Mouse (Mus musculus): ENCODE results near the gene Slc35e1. TPM values are rescaled to one million over a fixed set of nuclear protein-coding genes. Genes with fewer than 3 reads are reported as not detected.
A peak's percentile ranks its signal among the peaks of the same experiment; 100 is the strongest.

Gene Slc35e1
- total and polyA plus RNA-seq, 3 experiments = 30.4 to 31.7 TPM; not detected in 1

DNA sequence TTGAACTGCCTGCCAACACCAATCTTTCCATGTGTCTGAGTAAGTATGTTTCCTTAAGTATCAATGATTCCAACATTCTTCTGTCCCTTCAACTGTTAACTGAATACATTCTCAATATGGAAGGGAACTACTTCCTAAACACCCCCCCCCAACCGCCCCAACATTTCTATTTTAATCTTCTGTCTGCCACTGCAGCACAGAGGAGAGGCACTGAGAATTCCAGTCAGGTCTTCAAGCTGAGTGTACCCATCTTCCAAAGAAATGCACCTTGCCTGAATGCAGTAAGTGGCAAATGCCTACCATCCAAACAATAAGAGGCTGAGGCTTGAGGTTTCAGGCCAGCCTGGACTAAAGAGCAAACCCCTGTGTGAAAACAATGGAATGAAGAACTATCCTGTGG is 39.7 kb upstream of the Slc35e1 start:
- Histone ChIP-seq H3K4me1 (ENCODE audit: control insufficient read depth in 1 of 2, insufficient read depth in 2 of 2, low read length in 2 of 2) (no peaks in the 10 kb centered on the region), H3K9me3 (replicated peaks; ENCODE audit: insufficient read depth, low read length) (no peaks in the 10 kb centered on the region), H3K27ac (ENCODE audit: control insufficient read depth, low read depth, low read length) (no peak overlapping the region), H3K79me2 (ENCODE audit: control insufficient read depth, insufficient read depth, low read length, poor library complexity) (peaks cover 85% of the 10 kb centered on the region), H3K27me3 (ENCODE audit: control insufficient read depth in 1 of 2, insufficient read depth in 2 of 2, low read length in 2 of 2) (no peaks in the 10 kb centered on the region), H3K4me3 (ENCODE audit: control insufficient read depth in 1 of 2, insufficient read depth in 1 of 2, low read depth in 2 of 2, low read length in 2 of 2) (no peak overlapping the region), H3K36me3 (ENCODE audit: control insufficient read depth in 1 of 2, insufficient read depth in 2 of 2, low read length in 2 of 2) (peaks cover 0 to 4% of the 10 kb centered on the region in 2 experiments; a peak in 2 of 4 replicates), H3K9ac (ENCODE audit: control insufficient read depth, low read depth, low read length, poor library complexity, severe bottlenecking) (no peak overlapping the region)
- no peak for DNase-seq (ENCODE audit: low read depth, low spot score)
- TF ChIP-seq ZMIZ1 (IDR thresholded peaks at IDR 0.05; ENCODE audit: low read depth, low read length) (no peak), TBP (IDR thresholded peaks at IDR 0.05; ENCODE audit: low read depth, low read length) (no peak)

DNA sequence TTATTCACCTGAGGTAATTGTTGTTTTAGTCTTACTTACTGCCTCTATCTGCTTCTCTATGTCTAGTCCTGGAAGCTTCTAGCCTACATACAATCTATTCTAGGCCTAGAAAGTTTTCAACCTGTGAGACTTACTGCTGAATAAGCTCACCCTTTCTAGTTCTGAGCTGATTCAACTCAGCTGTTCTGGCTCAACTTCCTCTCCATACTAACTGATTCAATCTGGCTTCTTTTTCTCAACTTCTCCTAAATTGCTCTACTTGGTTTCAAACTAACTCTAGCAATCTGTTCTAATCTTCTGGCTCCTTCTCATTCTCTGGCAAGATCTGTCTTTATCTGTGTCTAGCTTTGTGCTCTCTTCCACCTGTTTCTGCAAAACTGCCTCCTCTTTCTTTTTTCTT is 29.5 kb upstream of the Slc35e1 start:
- Histone ChIP-seq H3K27ac (ENCODE audit: control insufficient read depth, low read depth, low read length) (no peak overlapping the region), H3K36me3 (ENCODE audit: control insufficient read depth in 1 of 2, insufficient read depth in 2 of 2, low read length in 2 of 2) (peaks cover 1 to 15% of the 10 kb centered on the region in 2 experiments), H3K4me3 (ENCODE audit: control insufficient read depth in 1 of 2, insufficient read depth in 1 of 2, low read depth in 2 of 2, low read length in 2 of 2) (no peak overlapping the region), H3K9me3 (replicated peaks; ENCODE audit: insufficient read depth, low read length) (no peaks in the 10 kb centered on the region), H3K9ac (ENCODE audit: control insufficient read depth, low read depth, low read length, poor library complexity, severe bottlenecking) (no peak overlapping the region), H3K4me1 (ENCODE audit: control insufficient read depth in 1 of 2, insufficient read depth in 2 of 2, low read length in 2 of 2) (peaks cover 2 to 3% of the 10 kb centered on the region in 2 experiments; a peak in 2 of 4 replicates), H3K27me3 (ENCODE audit: control insufficient read depth in 1 of 2, insufficient read depth in 2 of 2, low read length in 2 of 2) (no peaks in the 10 kb centered on the region), H3K79me2 (ENCODE audit: control insufficient read depth, insufficient read depth, low read length, poor library complexity) (peaks cover 32% of the 10 kb centered on the region)
- TF ChIP-seq BHLHE40 (IDR thresholded peaks at IDR 0.05; ENCODE audit: borderline replicate concordance, low read depth, low read length) (no peak), MEF2A (IDR thresholded peaks at IDR 0.05; ENCODE audit: extremely low read depth, insufficient replicate concordance, low read depth, low read length, poor library complexity, severe bottlenecking) (no peak), TCF12 (IDR thresholded peaks at IDR 0.05; ENCODE audit: low read depth, low read length) (peak; percentile 67; the same call in 1 of the 2 replicates), UBTF (IDR thresholded peaks at IDR 0.05; ENCODE audit: borderline replicate concordance, insufficient read depth, low read depth, low read length) (no peak), NELFE (IDR thresholded peaks at IDR 0.05; ENCODE audit: low read depth, low read length) (no peak), TBP (IDR thresholded peaks at IDR 0.05; ENCODE audit: low read depth, low read length) (peak; percentile 75), MAZ (IDR thresholded peaks at IDR 0.05; ENCODE audit: low read depth, low read length) (no peak), SIN3A (IDR thresholded peaks at IDR 0.05; ENCODE audit: low read length) (peak; percentile 38; the same call in 1 of the 2 replicates), EP300 (IDR thresholded peaks at IDR 0.05; ENCODE audit: low read depth in 1 of 2, low read length in 2 of 2) (peak; percentile 51 to 62; a peak in 2 of 4 replicates), ETS1 (IDR thresholded peaks at IDR 0.05; ENCODE audit: low read depth, low read length) (peak; percentile 84), RCOR1 (IDR thresholded peaks at IDR 0.05; ENCODE audit: low read depth, low read length) (peak; percentile 94), MYB (IDR thresholded peaks at IDR 0.05; ENCODE audit: low read depth, low read length) (no peak), ZNF384 (IDR thresholded peaks at IDR 0.05; ENCODE audit: low read depth, low read length) (no peak), HCFC1 (IDR thresholded peaks at IDR 0.05; ENCODE audit: low read depth, low read length) (no peak), JUND (IDR thresholded peaks at IDR 0.05; ENCODE audit: low read depth, low read length) (no peak), E2F4 (IDR thresholded peaks at IDR 0.05; ENCODE audit: borderline replicate concordance, low read depth, low read length) (no peak), ZKSCAN1 (IDR thresholded peaks at IDR 0.05; ENCODE audit: low read depth, low read length) (no peak), ZC3H11A (IDR thresholded peaks at IDR 0.05; ENCODE audit: low read depth, low read length) (no peak), CTCF (IDR thresholded peaks at IDR 0.05 in 2 of 3, conservative IDR thresholded peaks at IDR 0.05 in 1 of 3; ENCODE audit: control insufficient read depth in 1 of 3, insufficient read depth in 1 of 3, low read depth in 2 of 3, low read length in 3 of 3, poor library complexity in 1 of 3, severe bottlenecking in 1 of 3) (no peak), ZMIZ1 (IDR thresholded peaks at IDR 0.05; ENCODE audit: low read depth, low read length) (no peak), POLR2AphosphoS5 (IDR thresholded peaks at IDR 0.05; ENCODE audit: borderline replicate concordance, low read depth, low read length) (no peak), GATA1 (IDR thresholded peaks at IDR 0.05; ENCODE audit: low read depth, low read length) (peak; percentile 74), MYC (IDR thresholded peaks at IDR 0.05; ENCODE audit: low read depth, low read length) (no peak), USF2 (IDR thresholded peaks at IDR 0.05; ENCODE audit: borderline replicate concordance in 1 of 2, insufficient read depth in 1 of 2, low read depth in 1 of 2, low read length in 2 of 2) (no peak), KAT2A (conservative IDR thresholded peaks at IDR 0.05; ENCODE audit: low read depth, low read length) (no peak), USF1 (IDR thresholded peaks at IDR 0.05; ENCODE audit: low read depth, low read length) (no peak), CHD1 (IDR thresholded peaks at IDR 0.05; ENCODE audit: low read depth, low read length) (no peak), RAD21 (IDR thresholded peaks at IDR 0.05; ENCODE audit: low read depth, low read length) (no peak), MAFK (IDR thresholded peaks at IDR 0.05; ENCODE audit: borderline replicate concordance, low read depth, low read length) (no peak), POLR2A (IDR thresholded peaks at IDR 0.05; ENCODE audit: control insufficient read depth in 1 of 2, insufficient read depth in 1 of 2, low read depth in 1 of 2, low read length in 2 of 2, poor library complexity in 1 of 2) (no peak)
- DNase-seq (ENCODE audit: low read depth, low spot score) = peak; percentile 73

All from MEL (cell line).